Mouse (Mus musculus) forebrain, embryonic 16.5 days (tissue): Measurements from ENCODE around the gene Fank1. TPM values are rescaled to one million over a fixed set of nuclear protein-coding genes. Genes with fewer than 3 reads are reported as not detected.

Experiments used
- ATAC-seq: fragments of 200-750 bp; cut with Nextera tagmentation; 2 replicates; pipeline ENCODE4 v1.8.0; 2017; ENCODE audit warnings: mild to moderate bottlenecking, moderate library complexity
- H3K27ac ChIP-seq: fragments of 300-500 bp; sonication (generic); 2 replicates; pipeline ENCODE4 v1.5.1; 2014; ENCODE audit warnings: low read length, control low read depth
- H3K27me3 ChIP-seq: fragments of 300-500 bp; sonication (generic); replicated peaks from 2 replicates; pipeline ENCODE4 v1.6.1; 2014; ENCODE audit warnings: low read length; ENCODE audit not compliant: control insufficient read depth, insufficient read depth
- H3K36me3 ChIP-seq: fragments of 300-500 bp; sonication (generic); 2 replicates; pipeline ENCODE4 v1.6.1; 2014; ENCODE audit not compliant: control insufficient read depth, insufficient read depth
- H3K4me1 ChIP-seq: fragments of 300-500 bp; sonication (generic); replicated peaks from 2 replicates; pipeline ENCODE4 v1.6.1; 2014; ENCODE audit warnings: low read length; ENCODE audit not compliant: control insufficient read depth, insufficient read depth
- H3K4me2 ChIP-seq: fragments of 300-500 bp; sonication (generic); 2 replicates; pipeline ENCODE4 v1.6.1; 2014; ENCODE audit warnings: mild to moderate bottlenecking, low read length, control low read depth
- H3K4me3 ChIP-seq: fragments of 300-500 bp; sonication (generic); replicated peaks from 2 replicates; pipeline ENCODE4 v1.5.1; 2014; ENCODE audit warnings: mild to moderate bottlenecking, low read length, control low read depth
- H3K9ac ChIP-seq: fragments of 300-500 bp; sonication (generic); replicated peaks from 2 replicates; pipeline ENCODE4 v1.6.1; 2014; ENCODE audit warnings: low read depth, low read length, control low read depth
- H3K9me3 ChIP-seq: fragments of 300-500 bp; sonication (generic); 2 replicates; pipeline ENCODE4 v1.6.1; 2016; ENCODE audit warnings: low read length; ENCODE audit not compliant: control insufficient read depth
- WGBS: fragments of 180-500 bp; shearing (Covaris S2); extraction: QIAGEN DNeasy Blood & Tissue Kit; methylation state at CpG from one replicate; pipeline ENCODE4 v1.1.7; 2014; 5-methylcytosine and 5-hydroxymethylcytosine counted together
- polyA plus RNA-seq: library from polyadenylated mRNA; unstranded; fragments of >200 nt; fragmentation: Nextera tagmentation; extraction: Ambion mirVana; gene quantifications from 2 replicates; pipeline ENCODE4 v1.2.1, GENCODE M21; 2015

The Fank1 gene
- polyA plus RNA-seq, 1 experiment from 2014 or later = 3.0 TPM

GRCm38 (mm10) chr7:133744209-133744608 is 32.5 kb upstream of the Fank1 start:
- 66% methylated on average over 1 of the region's 1 CpGs for WGBS
- H3K4me3 ChIP-seq = no peak overlapping the region
- H3K4me2 ChIP-seq = no peak overlapping the region
- H3K27ac ChIP-seq = peak overlapping the region; percentile 23; the same call in 1 of the 2 replicates
- no peaks in the 10 kb centered on the region for H3K9me3 ChIP-seq
- H3K36me3 ChIP-seq = peaks cover 3% of the 10 kb centered on the region
- H3K9ac ChIP-seq = no peak overlapping the region
- H3K27me3 ChIP-seq = no peaks in the 10 kb centered on the region
- ATAC-seq = no peak
- peaks cover 20% of the 10 kb centered on the region for H3K4me1 ChIP-seq

- Histone ChIP-seq H3K4me1 (peaks cover 20% of the 10 kb centered on the region), H3K36me3 (peaks cover 3% of the 10 kb centered on the region), H3K4me2 (no peak overlapping the region), H3K4me3 (no peak overlapping the region), H3K9ac (no peak overlapping the region), H3K9me3 (no peaks in the 10 kb centered on the region), H3K27me3 (no peaks in the 10 kb centered on the region), H3K27ac (no peak overlapping the region)
- ATAC-seq = no peak
- 42% methylated on average over 4 of the region's 4 CpGs for WGBS
Observed at GRCm38 (mm10) chr7:133744701-133745100, 32.0 kb upstream of the Fank1 start.

- 85% methylated on average over 8 of the region's 8 CpGs for WGBS
- Histone ChIP-seq H3K36me3 (peaks cover 3% of the 10 kb centered on the region; the same call in 1 of the 2 replicates), H3K4me2 (no peak overlapping the region), H3K9ac (no peak overlapping the region), H3K4me3 (no peak overlapping the region), H3K27me3 (no peaks in the 10 kb centered on the region), H3K4me1 (peaks cover 23% of the 10 kb centered on the region), H3K27ac (no peak overlapping the region), H3K9me3 (no peaks in the 10 kb centered on the region)
- no peak for ATAC-seq
Observed at GRCm38 (mm10) chr7:133747372-133747771, 29.3 kb upstream of the Fank1 start.

- no peak for ATAC-seq
- Histone ChIP-seq H3K4me3 (no peak overlapping the region), H3K9me3 (no peaks in the 10 kb centered on the region), H3K36me3 (peaks cover 3% of the 10 kb centered on the region; the same call in 1 of the 2 replicates), H3K4me2 (no peak overlapping the region), H3K27ac (no peak overlapping the region), H3K9ac (no peak overlapping the region), H3K27me3 (no peaks in the 10 kb centered on the region), H3K4me1 (peaks cover 11% of the 10 kb centered on the region)
- WGBS = 86% methylated on average over 14 of the region's 14 CpGs
Observed at GRCm38 (mm10) chr7:133748753-133749152, 27.9 kb upstream of the Fank1 start.

DNA sequence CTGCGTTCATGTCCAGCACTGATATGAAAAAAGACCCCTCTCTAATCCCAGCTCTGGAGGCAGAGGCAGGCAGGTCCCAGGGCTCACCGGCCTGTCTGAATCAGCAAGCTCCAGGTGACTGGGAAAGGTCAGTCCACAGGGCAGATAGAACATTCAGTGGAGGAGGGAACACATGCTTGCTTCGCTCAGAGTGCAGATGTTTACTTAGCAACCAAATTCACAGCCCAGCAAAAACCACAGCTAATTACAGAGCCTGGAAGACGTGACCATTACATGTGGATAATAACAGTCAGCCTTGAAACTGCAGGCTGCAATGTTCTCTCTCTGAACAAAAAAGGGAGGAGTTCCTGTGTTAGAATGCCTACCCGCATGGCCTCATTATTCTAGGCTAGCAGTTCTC is 26.0 kb upstream of the Fank1 start:
- H3K4me1 ChIP-seq = peaks cover 3% of the 10 kb centered on the region; the same call in 1 of the 2 replicates
- no peaks in the 10 kb centered on the region for H3K9me3 ChIP-seq
- no peaks in the 10 kb centered on the region for H3K27me3 ChIP-seq
- H3K36me3 ChIP-seq = peaks cover 3% of the 10 kb centered on the region; the same call in 1 of the 2 replicates
- no peak; the same call in 1 of the 2 replicates for ATAC-seq
- no peak overlapping the region for H3K4me2 ChIP-seq
- 0 out of 2 replicates have a peak overlapping the region, but pooled peaks have one; percentile 13 for H3K27ac ChIP-seq
- WGBS = 52% methylated on average over 5 of the region's 5 CpGs
- H3K9ac ChIP-seq = no peak overlapping the region
- no peak overlapping the region for H3K4me3 ChIP-seq

DNA sequence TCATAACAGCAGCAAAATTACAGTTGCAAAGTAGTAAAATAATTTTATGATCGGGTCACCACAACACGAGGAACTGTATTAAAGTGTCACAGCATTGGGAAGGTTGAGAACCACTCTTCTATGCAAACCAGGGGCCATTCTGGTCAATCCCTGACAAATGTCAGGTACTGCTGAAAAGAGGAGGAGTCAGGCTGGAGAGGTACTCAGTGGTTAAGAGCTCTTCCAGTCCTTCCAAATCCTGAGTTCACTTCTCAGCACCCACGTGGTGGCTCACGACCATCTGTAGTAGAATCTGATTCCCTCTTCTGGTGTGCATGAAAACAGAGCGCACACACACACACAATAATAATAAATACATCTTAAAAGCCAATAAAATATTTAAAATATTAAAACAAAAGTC is 25.5 kb upstream of the Fank1 start:
- Histone ChIP-seq H3K4me3 (no peak overlapping the region), H3K9ac (no peak overlapping the region), H3K27ac (no peak overlapping the region), H3K27me3 (no peaks in the 10 kb centered on the region), H3K4me2 (no peak overlapping the region), H3K36me3 (peaks cover 3% of the 10 kb centered on the region; the same call in 1 of the 2 replicates), H3K9me3 (no peaks in the 10 kb centered on the region), H3K4me1 (peaks cover 4% of the 10 kb centered on the region)
- WGBS = 74% methylated on average over 5 of the region's 5 CpGs
- ATAC-seq = no peak

DNA sequence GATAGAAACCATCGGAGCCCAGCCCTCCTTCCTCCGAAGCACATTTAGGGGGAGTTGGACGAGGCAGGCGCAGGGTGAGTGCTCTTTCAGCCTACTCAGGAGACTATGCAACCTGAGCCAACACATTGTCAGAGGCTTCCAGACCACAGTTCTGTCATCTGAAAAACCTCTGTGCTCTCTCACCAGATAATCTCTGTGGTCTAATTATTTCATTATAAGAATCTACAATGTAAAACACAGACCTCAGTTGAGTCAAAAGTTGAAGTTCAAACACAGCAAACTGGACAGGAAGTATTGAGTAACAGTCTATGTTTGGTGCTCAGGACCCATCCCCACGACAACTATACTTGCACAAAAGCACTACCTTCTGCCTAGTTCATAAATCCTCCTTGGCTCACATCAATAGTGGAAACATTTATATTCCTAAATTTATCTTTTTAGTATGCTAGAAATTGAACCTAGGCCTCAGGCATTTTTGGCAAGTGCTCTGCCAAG is 18.7 kb upstream of the Fank1 start:
- Histone ChIP-seq H3K27me3 (no peaks in the 10 kb centered on the region), H3K36me3 (no peaks in the 10 kb centered on the region), H3K4me1 (peaks cover 20% of the 10 kb centered on the region), H3K4me2 (peak overlapping the region; percentile 36), H3K9ac (no peak overlapping the region), H3K9me3 (no peaks in the 10 kb centered on the region), H3K4me3 (peak overlapping the region; percentile 18), H3K27ac (no peak overlapping the region)
- ATAC-seq = no peak
- 13% methylated on average over 5 of the region's 5 CpGs for WGBS

- no peak overlapping the region for H3K4me3 ChIP-seq
- H3K27me3 ChIP-seq = no peaks in the 10 kb centered on the region
- no peak overlapping the region for H3K27ac ChIP-seq
- H3K36me3 ChIP-seq = no peaks in the 10 kb centered on the region
- WGBS = 79% methylated on average over 5 of the region's 5 CpGs
- no peak for ATAC-seq
- H3K9me3 ChIP-seq = no peaks in the 10 kb centered on the region
- no peak overlapping the region for H3K9ac ChIP-seq
- H3K4me1 ChIP-seq = peaks cover 20% of the 10 kb centered on the region
- H3K4me2 ChIP-seq = peak overlapping the region; percentile 36
Observed at GRCm38 (mm10) chr7:133758716-133759115, 17.9 kb upstream of the Fank1 start.

GRCm38 (mm10) chr7:133759611-133760353 is 16.9 kb upstream of the Fank1 start:
- 2% methylated on average over 27 of the region's 27 CpGs for WGBS
- peak overlapping the region; percentile 79 for H3K27ac ChIP-seq
- no peaks in the 10 kb centered on the region for H3K9me3 ChIP-seq
- no peaks in the 10 kb centered on the region for H3K36me3 ChIP-seq
- ATAC-seq = peak; percentile 92
- H3K27me3 ChIP-seq = no peaks in the 10 kb centered on the region
- peak overlapping the region; percentile 56 for H3K4me2 ChIP-seq
- peaks cover 24% of the 10 kb centered on the region for H3K4me1 ChIP-seq
- peak overlapping the region; percentile 34 for H3K4me3 ChIP-seq
- H3K9ac ChIP-seq = peak overlapping the region; percentile 43
